Mouse (Mus musculus) lung, postnatal 0 days (tissue): ENCODE measurements at regions not wholly inside any gene's neighbourhood (a gene's known extent, or its start where the extent isn't known, plus 50 kb on each side); places are given as distances from the start of the nearest gene placed in this dataset.

Source experiments
- CTCF ChIP-seq: IDR thresholded peaks from 2 replicates; pipeline ENCODE4 v1.5.1; 2016; ENCODE audit warnings: antibody characterized with exemption, mild to moderate bottlenecking
- EP300 ChIP-seq: IDR thresholded peaks from 2 replicates; pipeline ENCODE4 v1.6.1; 2016; ENCODE audit warnings: antibody characterized with exemption, mild to moderate bottlenecking, control low read depth

GRCm38 (mm10) chr13:44329161-44329560 is 400.1 kb upstream of the Jarid2 start:
- TF ChIP-seq CTCF = no peak
- TF ChIP-seq EP300 = no peak; the same call in 1 of the 2 replicates
